Mouse (Mus musculus) limb, embryonic 15.5 days (tissue): ENCODE data around the gene Utp4. TPM values are rescaled to one million over a fixed set of nuclear protein-coding genes. Genes with fewer than 3 reads are reported as not detected.

Source experiments
- ATAC-seq: fragments of 200-750 bp; cut with Nextera tagmentation; 2 replicates; pipeline ENCODE4 v1.8.0; 2017; ENCODE audit warnings: low read depth, moderate TSS enrichment; ENCODE audit not compliant: insufficient number of reproducible peaks, low FRiP score, low TSS enrichment
- H3K27ac ChIP-seq: fragments of 300-500 bp; sonication (generic); 2 replicates; pipeline ENCODE4 v1.5.1; 2015; ENCODE audit warnings: moderate library complexity, mild to moderate bottlenecking, inconsistent platforms
- H3K27me3 ChIP-seq: fragments of 300-500 bp; sonication (generic); 2 replicates; pipeline ENCODE4 v1.6.1; 2015; ENCODE audit warnings: inconsistent platforms
- H3K36me3 ChIP-seq: fragments of 300-500 bp; sonication (generic); 2 replicates; pipeline ENCODE4 v1.6.1; 2015; ENCODE audit warnings: inconsistent platforms
- H3K4me1 ChIP-seq: fragments of 300-500 bp; sonication (generic); 2 replicates; pipeline ENCODE4 v1.6.1; 2015; ENCODE audit warnings: inconsistent platforms
- H3K4me2 ChIP-seq: fragments of 300-500 bp; sonication (generic); 2 replicates; pipeline ENCODE4 v1.6.1; 2015; ENCODE audit warnings: mild to moderate bottlenecking, inconsistent platforms
- H3K4me3 ChIP-seq: fragments of 300-500 bp; sonication (generic); 2 replicates; pipeline ENCODE4 v1.5.1; 2015; ENCODE audit warnings: mild to moderate bottlenecking, inconsistent platforms
- H3K9ac ChIP-seq: fragments of 300-500 bp; sonication (generic); 2 replicates; pipeline ENCODE4 v1.6.1; 2015; ENCODE audit warnings: inconsistent platforms
- H3K9me3 ChIP-seq: fragments of 300-500 bp; sonication (generic); 2 replicates; pipeline ENCODE4 v1.6.1; 2016; ENCODE audit warnings: inconsistent platforms
- WGBS: fragments of 180-500 bp; shearing (Covaris S2); methylation state at CpG from one replicate; pipeline ENCODE4 v1.1.7; 2015; 5-methylcytosine and 5-hydroxymethylcytosine counted together
- polyA plus RNA-seq: library from polyadenylated mRNA; unstranded; fragments of >200 nt; fragmentation: Nextera tagmentation; extraction: Ambion mirVana; gene quantifications from 2 replicates; pipeline ENCODE4 v1.2.1, GENCODE M21; 2015

Utp4 gene
- 62.5 and 64.0 TPM in 2 replicates for polyA plus RNA-seq

GRCm38 (mm10) chr8:106893481-106894156, at the start of gene Utp4:
TSS of gene Utp4 (plus strand) at chr8:106893636.
- H3K9ac ChIP-seq = peak within 1 kb of the TSS; percentile 91
- H3K27me3 ChIP-seq = no peaks in the 10 kb centered on the region
- WGBS = under 1% methylated on average over 62 of the region's 63 CpGs
- no peaks in the 10 kb centered on the region for H3K9me3 ChIP-seq
- peaks cover 13% of the 10 kb centered on the region for H3K4me1 ChIP-seq
- H3K27ac ChIP-seq = peak within 1 kb of the TSS; percentile 95
- peak; percentile 88 for ATAC-seq
- peak within 1 kb of the TSS; percentile 62 for H3K4me2 ChIP-seq
- H3K36me3 ChIP-seq = peaks cover 35% of the 10 kb centered on the region
- peak within 1 kb of the TSS; percentile 95 for H3K4me3 ChIP-seq

- H3K36me3 ChIP-seq = peaks cover 9% of the 10 kb centered on the region
- no peaks in the 10 kb centered on the region for H3K27me3 ChIP-seq
- no peak for ATAC-seq
- H3K9ac ChIP-seq = no peak overlapping the region
- no peak overlapping the region for H3K4me3 ChIP-seq
- 79% methylated on average over 10 of the region's 10 CpGs for WGBS
- no peak overlapping the region for H3K4me2 ChIP-seq
- no peak overlapping the region for H3K27ac ChIP-seq
- H3K4me1 ChIP-seq = no peaks in the 10 kb centered on the region
- H3K9me3 ChIP-seq = no peaks in the 10 kb centered on the region
Measured at GRCm38 (mm10) chr8:106850034-106850433, 43.4 kb upstream of the Utp4 start.

GRCm38 (mm10) chr8:106854534-106855241, 38.7 kb upstream of the Utp4 start:
- no peaks in the 10 kb centered on the region for H3K4me1 ChIP-seq

GRCm38 (mm10) chr8:106855242-106855562, 38.2 kb upstream of the Utp4 start:
- peaks cover 7% of the 10 kb centered on the region for H3K36me3 ChIP-seq
- no peaks in the 10 kb centered on the region for H3K4me1 ChIP-seq
- no peak overlapping the region for H3K27ac ChIP-seq
- H3K4me2 ChIP-seq = no peak overlapping the region
- no peaks in the 10 kb centered on the region for H3K27me3 ChIP-seq
- no peak for ATAC-seq
- no peak overlapping the region for H3K9ac ChIP-seq
- no peaks in the 10 kb centered on the region for H3K9me3 ChIP-seq
- H3K4me3 ChIP-seq = no peak overlapping the region
- WGBS = 80% methylated on average over 3 of the region's 3 CpGs

More at GRCm38 (mm10) chr8:106854534-106855241, 38.7 kb upstream of the Utp4 start:
- ATAC-seq = no peak
- Histone ChIP-seq H3K36me3 (peaks cover 9% of the 10 kb centered on the region), H3K27me3 (no peaks in the 10 kb centered on the region), H3K27ac (no peak overlapping the region), H3K9ac (no peak overlapping the region), H3K4me3 (no peak overlapping the region), H3K4me2 (no peak overlapping the region), H3K9me3 (no peaks in the 10 kb centered on the region)
- WGBS = 44% methylated on average over 8 of the region's 8 CpGs

GRCm38 (mm10) chr8:106862845-106863244, 30.6 kb upstream of the Utp4 start:
- no peak overlapping the region for H3K27ac ChIP-seq
- no peak overlapping the region for H3K4me2 ChIP-seq
- peaks cover 7% of the 10 kb centered on the region; the same call in 1 of the 2 replicates for H3K27me3 ChIP-seq
- H3K36me3 ChIP-seq = no peaks in the 10 kb centered on the region
- H3K9me3 ChIP-seq = no peaks in the 10 kb centered on the region
- H3K4me1 ChIP-seq = peaks cover 8% of the 10 kb centered on the region
- 74% methylated on average over 10 of the region's 10 CpGs for WGBS
- no peak overlapping the region for H3K4me3 ChIP-seq
- no peak for ATAC-seq
- no peak overlapping the region for H3K9ac ChIP-seq

GRCm38 (mm10) chr8:106865354-106865753, 28.1 kb upstream of the Utp4 start:
- Histone ChIP-seq H3K4me1 (peaks cover 14% of the 10 kb centered on the region), H3K4me2 (no peak overlapping the region), H3K36me3 (no peaks in the 10 kb centered on the region), H3K27ac (no peak overlapping the region), H3K27me3 (peaks cover 22% of the 10 kb centered on the region), H3K9me3 (no peaks in the 10 kb centered on the region), H3K4me3 (no peak overlapping the region), H3K9ac (no peak overlapping the region)
- WGBS = 70% methylated on average over 9 of the region's 9 CpGs
- ATAC-seq = no peak

- Histone ChIP-seq H3K9me3 (no peaks in the 10 kb centered on the region), H3K4me3 (peak within 1 kb of the TSS; percentile 55), H3K4me1 (peaks cover 34% of the 10 kb centered on the region), H3K4me2 (peak within 1 kb of the TSS; percentile 100), H3K9ac (peak within 1 kb of the TSS; percentile 47), H3K36me3 (peaks cover 13% of the 10 kb centered on the region), H3K27ac (no peak within 1 kb of the TSS), H3K27me3 (peaks cover 64% of the 10 kb centered on the region)
- no peak for ATAC-seq
- WGBS = 3% methylated on average over 18 of the region's 18 CpGs
Measured at GRCm38 (mm10) chr8:106870051-106870450, 23.4 kb upstream of the Utp4 start, which contains the start of gene Has3. TSS of gene Has3 (plus strand) at chr8:106870242.

GRCm38 (mm10) chr8:106870537-106871327, 22.7 kb upstream of the Utp4 start:
- H3K27me3 ChIP-seq = peaks cover 64% of the 10 kb centered on the region
- WGBS = under 1% methylated on average over 63 of the region's 63 CpGs
- H3K4me3 ChIP-seq = peak overlapping the region; percentile 55
- H3K4me1 ChIP-seq = peaks cover 34% of the 10 kb centered on the region
- peaks cover 13% of the 10 kb centered on the region for H3K36me3 ChIP-seq
- ATAC-seq = no peak
- H3K27ac ChIP-seq = no peak overlapping the region
- H3K4me2 ChIP-seq = peak overlapping the region; percentile 100
- peak overlapping the region; percentile 47 for H3K9ac ChIP-seq
- no peaks in the 10 kb centered on the region for H3K9me3 ChIP-seq

- H3K27ac ChIP-seq = no peak overlapping the region
Measured at GRCm38 (mm10) chr8:106871328-106871926, 22.0 kb upstream of the Utp4 start.

GRCm38 (mm10) chr8:106871931-106872371, 21.5 kb upstream of the Utp4 start:
- H3K9me3 ChIP-seq = no peaks in the 10 kb centered on the region
- peak overlapping the region; percentile 55 for H3K4me3 ChIP-seq
- H3K27me3 ChIP-seq = peaks cover 58% of the 10 kb centered on the region
- ATAC-seq = 0 out of 2 replicates have a peak, but pooled peaks have one; percentile 22
- H3K4me2 ChIP-seq = peak overlapping the region; percentile 100
- 0 out of 2 replicates have a peak overlapping the region, but pooled peaks have one; percentile 17 for H3K9ac ChIP-seq
- peaks cover 20% of the 10 kb centered on the region for H3K36me3 ChIP-seq
- under 1% methylated on average over 22 of the region's 22 CpGs for WGBS
- no peak overlapping the region for H3K27ac ChIP-seq
- H3K4me1 ChIP-seq = peaks cover 34% of the 10 kb centered on the region

More at GRCm38 (mm10) chr8:106871328-106871926, 22.0 kb upstream of the Utp4 start:
- Histone ChIP-seq H3K4me1 (peaks cover 34% of the 10 kb centered on the region), H3K9ac (peak overlapping the region; percentile 47; the same call in 1 of the 2 replicates), H3K27me3 (peaks cover 61% of the 10 kb centered on the region), H3K36me3 (peaks cover 15% of the 10 kb centered on the region), H3K9me3 (no peaks in the 10 kb centered on the region), H3K4me2 (peak overlapping the region; percentile 100), H3K4me3 (peak overlapping the region; percentile 55)
- ATAC-seq = no peak
- 2% methylated on average over 15 of the region's 15 CpGs for WGBS

- Histone ChIP-seq H3K4me1 (peaks cover 34% of the 10 kb centered on the region), H3K4me3 (peak overlapping the region; percentile 55), H3K36me3 (peaks cover 24% of the 10 kb centered on the region), H3K9me3 (no peaks in the 10 kb centered on the region), H3K9ac (0 out of 2 replicates have a peak overlapping the region, but pooled peaks have one; percentile 17), H3K27me3 (peaks cover 57% of the 10 kb centered on the region), H3K4me2 (peak overlapping the region; percentile 100), H3K27ac (no peak overlapping the region)
- ATAC-seq = no peak
- WGBS = 13% methylated on average over 8 of the region's 8 CpGs
Measured at GRCm38 (mm10) chr8:106872454-106873034, 20.9 kb upstream of the Utp4 start.
